Mouse (Mus musculus): ENCODE measurements around the gene Ccdc34. TPM values are rescaled to one million over a fixed set of nuclear protein-coding genes. Genes with fewer than 3 reads are reported as not detected.
A peak's percentile ranks its signal among the peaks of the same experiment; 100 is the strongest.

The Ccdc34 gene
- polyA plus RNA-seq, 1 experiment from 2014 or later: 65.0 TPM

DNA sequence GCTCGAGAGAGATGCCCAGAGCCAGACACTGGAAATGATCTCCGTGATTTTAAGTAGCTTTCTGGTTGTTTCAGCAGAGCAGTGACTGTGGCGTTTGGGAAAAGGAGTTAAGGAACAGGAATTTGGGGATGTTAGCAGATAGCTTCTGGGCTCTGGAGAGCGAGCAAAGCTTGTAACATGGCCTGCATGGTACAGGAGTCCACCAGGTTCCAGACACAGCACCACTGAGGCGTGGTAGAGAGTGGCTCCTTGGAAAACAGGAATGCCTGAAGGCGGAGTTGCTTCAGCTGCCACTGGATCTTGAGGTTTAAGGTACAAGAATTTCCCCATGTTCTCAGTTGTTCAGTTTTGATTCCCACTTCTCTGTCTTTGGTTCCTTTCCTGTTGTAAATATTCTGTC is 40.3 kb upstream of the Ccdc34 start:
- no peak for DNase-seq (ENCODE audit: low spot score)
- no peak for ATAC-seq (ENCODE audit: low FRiP score)
- 94% methylated on average over 6 of the region's 6 CpGs for WGBS
- Histone ChIP-seq H3K9me3 (ENCODE audit: control insufficient read depth, low read length) (no peaks in the 10 kb centered on the region), H3K4me3 (ENCODE audit: low read depth, low read length) (no peak overlapping the region), H3K4me1 (replicated peaks; ENCODE audit: control insufficient read depth, insufficient read depth, low read length) (no peaks in the 10 kb centered on the region), H3K27ac (ENCODE audit: low read depth, low read length) (no peak overlapping the region), H3K9ac (ENCODE audit: low read depth, low read length) (no peak overlapping the region), H3K4me2 (replicated peaks; ENCODE audit: low read depth, low read length) (no peak overlapping the region), H3K27me3 (ENCODE audit: control insufficient read depth, insufficient read depth, low read length) (no peaks in the 10 kb centered on the region), H3K36me3 (ENCODE audit: control insufficient read depth, insufficient read depth, low read length) (no peaks in the 10 kb centered on the region)

- no peak for DNase-seq (ENCODE audit: low spot score)
- H3K4me1 ChIP-seq (replicated peaks; ENCODE audit: control insufficient read depth, insufficient read depth, low read length): no peaks in the 10 kb centered on the region
- H3K9me3 ChIP-seq (ENCODE audit: control insufficient read depth, low read length): no peaks in the 10 kb centered on the region
- H3K36me3 ChIP-seq (ENCODE audit: control insufficient read depth, insufficient read depth, low read length): no peaks in the 10 kb centered on the region
- H3K27me3 ChIP-seq (ENCODE audit: control insufficient read depth, insufficient read depth, low read length): no peaks in the 10 kb centered on the region
- H3K4me3 ChIP-seq (ENCODE audit: low read depth, low read length): no peak overlapping the region
- no peak overlapping the region for H3K27ac ChIP-seq (ENCODE audit: low read depth, low read length)
- H3K4me2 ChIP-seq (replicated peaks; ENCODE audit: low read depth, low read length): no peak overlapping the region
- no peak overlapping the region for H3K9ac ChIP-seq (ENCODE audit: low read depth, low read length)
- ATAC-seq (ENCODE audit: low FRiP score): no peak
Observed at GRCm38 (mm10) chr2:109979209-109979608, 38.4 kb upstream of the Ccdc34 start.

DNA sequence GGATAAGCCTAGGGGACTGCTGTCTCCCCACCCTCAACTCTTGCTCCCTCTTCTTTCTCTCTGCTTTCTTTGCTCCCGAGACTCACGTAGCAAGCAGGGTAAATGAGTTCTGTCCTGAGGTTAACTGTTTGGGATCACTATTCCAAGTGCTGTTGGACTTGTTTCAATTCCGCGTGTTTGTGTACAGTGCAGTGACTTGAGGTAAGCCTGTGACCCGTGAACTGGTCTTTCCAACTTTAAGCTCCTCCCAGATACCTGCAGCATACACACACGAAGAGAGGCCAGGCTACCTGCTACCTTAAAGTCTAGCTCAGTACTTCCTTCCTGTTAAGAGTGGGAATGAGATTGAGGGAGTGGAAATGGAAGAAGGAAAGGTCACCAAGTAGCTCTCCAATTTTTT is 34.2 kb upstream of the Ccdc34 start:
- H3K4me1 ChIP-seq (replicated peaks; ENCODE audit: control insufficient read depth, insufficient read depth, low read length): peaks cover 5% of the 10 kb centered on the region; the same call in 1 of the 2 replicates
- no peak overlapping the region for H3K4me2 ChIP-seq (replicated peaks; ENCODE audit: low read depth, low read length)
- no peak overlapping the region for H3K27ac ChIP-seq (ENCODE audit: low read depth, low read length)
- 94% methylated on average over 6 of the region's 6 CpGs for WGBS
- no peaks in the 10 kb centered on the region for H3K9me3 ChIP-seq (ENCODE audit: control insufficient read depth, low read length)
- H3K36me3 ChIP-seq (ENCODE audit: control insufficient read depth, insufficient read depth, low read length): no peaks in the 10 kb centered on the region
- no peaks in the 10 kb centered on the region for H3K27me3 ChIP-seq (ENCODE audit: control insufficient read depth, insufficient read depth, low read length)
- no peak overlapping the region for H3K9ac ChIP-seq (ENCODE audit: low read depth, low read length)
- ATAC-seq (ENCODE audit: low FRiP score): no peak
- no peak overlapping the region for H3K4me3 ChIP-seq (ENCODE audit: low read depth, low read length)
- no peak for DNase-seq (ENCODE audit: low spot score)

GRCm38 (mm10) chr2:109984930-109985329 is 32.7 kb upstream of the Ccdc34 start:
- DNase-seq (ENCODE audit: low spot score) (no peak), ATAC-seq (ENCODE audit: low FRiP score) (no peak)
- Histone ChIP-seq H3K36me3 (ENCODE audit: control insufficient read depth, insufficient read depth, low read length) (no peaks in the 10 kb centered on the region), H3K27ac (ENCODE audit: low read depth, low read length) (no peak overlapping the region), H3K9ac (ENCODE audit: low read depth, low read length) (no peak overlapping the region), H3K27me3 (ENCODE audit: control insufficient read depth, insufficient read depth, low read length) (no peaks in the 10 kb centered on the region), H3K4me2 (replicated peaks; ENCODE audit: low read depth, low read length) (no peak overlapping the region), H3K4me3 (ENCODE audit: low read depth, low read length) (no peak overlapping the region), H3K4me1 (replicated peaks; ENCODE audit: control insufficient read depth, insufficient read depth, low read length) (peaks cover 5% of the 10 kb centered on the region; the same call in 1 of the 2 replicates), H3K9me3 (ENCODE audit: control insufficient read depth, low read length) (no peaks in the 10 kb centered on the region)
- whole genome bisulfite sequencing: 59% methylated on average over 1 of the region's 1 CpGs

- Histone ChIP-seq H3K4me3 (ENCODE audit: low read depth, low read length) (no peak overlapping the region), H3K4me1 (replicated peaks; ENCODE audit: control insufficient read depth, insufficient read depth, low read length) (peaks cover 5% of the 10 kb centered on the region)
- DNase-seq (ENCODE audit: low spot score): no peak
Observed at GRCm38 (mm10) chr2:109985560-109985959, 32.1 kb upstream of the Ccdc34 start.

GRCm38 (mm10) chr2:109986036-109986785 is 31.4 kb upstream of the Ccdc34 start:
- Histone ChIP-seq H3K36me3 (ENCODE audit: control insufficient read depth, insufficient read depth, low read length) (no peaks in the 10 kb centered on the region), H3K27ac (ENCODE audit: low read depth, low read length) (no peak overlapping the region), H3K4me1 (replicated peaks; ENCODE audit: control insufficient read depth, insufficient read depth, low read length) (peaks cover 5% of the 10 kb centered on the region), H3K9me3 (ENCODE audit: control insufficient read depth, low read length) (no peaks in the 10 kb centered on the region), H3K4me3 (ENCODE audit: low read depth, low read length) (no peak overlapping the region), H3K9ac (ENCODE audit: low read depth, low read length) (no peak overlapping the region), H3K27me3 (ENCODE audit: control insufficient read depth, insufficient read depth, low read length) (no peaks in the 10 kb centered on the region), H3K4me2 (replicated peaks; ENCODE audit: low read depth, low read length) (no peak overlapping the region)
- DNase-seq (ENCODE audit: low spot score) (no peak), ATAC-seq (ENCODE audit: low FRiP score) (no peak)
- 83% methylated on average over 11 of the region's 11 CpGs for WGBS

More at GRCm38 (mm10) chr2:109985560-109985959, 32.1 kb upstream of the Ccdc34 start:
- H3K36me3 ChIP-seq (ENCODE audit: control insufficient read depth, insufficient read depth, low read length): no peaks in the 10 kb centered on the region
- no peaks in the 10 kb centered on the region for H3K27me3 ChIP-seq (ENCODE audit: control insufficient read depth, insufficient read depth, low read length)
- no peak overlapping the region for H3K27ac ChIP-seq (ENCODE audit: low read depth, low read length)
- WGBS: 63% methylated on average over 9 of the region's 9 CpGs
- no peak overlapping the region for H3K9ac ChIP-seq (ENCODE audit: low read depth, low read length)
- H3K4me2 ChIP-seq (replicated peaks; ENCODE audit: low read depth, low read length): no peak overlapping the region
- H3K9me3 ChIP-seq (ENCODE audit: control insufficient read depth, low read length): no peaks in the 10 kb centered on the region
- no peak for ATAC-seq (ENCODE audit: low FRiP score)

DNA sequence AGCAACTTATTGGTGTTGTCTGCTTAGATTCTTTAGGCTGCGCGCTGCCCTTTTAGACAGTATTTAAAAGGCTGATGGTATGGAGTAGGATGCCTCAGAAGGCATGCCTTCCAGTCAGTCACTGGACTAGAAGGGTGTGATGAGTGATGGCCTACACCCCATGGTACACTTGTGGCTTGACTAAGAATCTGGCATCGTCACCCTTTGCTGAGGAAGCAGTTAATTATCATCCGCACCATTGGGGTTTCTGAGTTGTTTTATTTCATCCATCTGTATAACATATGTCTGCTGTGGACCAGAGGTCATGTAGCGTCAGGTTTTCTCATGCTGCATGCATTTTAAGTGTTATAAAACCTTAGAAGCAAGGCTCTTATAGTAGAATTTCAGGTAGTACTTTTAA is 29.7 kb upstream of the Ccdc34 start:
- Histone ChIP-seq H3K27ac (ENCODE audit: low read depth, low read length) (no peak overlapping the region), H3K9me3 (ENCODE audit: control insufficient read depth, low read length) (no peaks in the 10 kb centered on the region), H3K9ac (ENCODE audit: low read depth, low read length) (no peak overlapping the region), H3K36me3 (ENCODE audit: control insufficient read depth, insufficient read depth, low read length) (no peaks in the 10 kb centered on the region), H3K4me2 (replicated peaks; ENCODE audit: low read depth, low read length) (no peak overlapping the region), H3K4me3 (ENCODE audit: low read depth, low read length) (no peak overlapping the region), H3K27me3 (ENCODE audit: control insufficient read depth, insufficient read depth, low read length) (no peaks in the 10 kb centered on the region), H3K4me1 (replicated peaks; ENCODE audit: control insufficient read depth, insufficient read depth, low read length) (peaks cover 5% of the 10 kb centered on the region)
- ATAC-seq (ENCODE audit: low FRiP score) (no peak), DNase-seq (ENCODE audit: low spot score) (no peak)
- WGBS: 60% methylated on average over 5 of the region's 5 CpGs

- peak; percentile 45 for DNase-seq (ENCODE audit: low spot score)
- no peaks in the 10 kb centered on the region for H3K9me3 ChIP-seq (ENCODE audit: control insufficient read depth, low read length)
- H3K9ac ChIP-seq (ENCODE audit: low read depth, low read length): no peak overlapping the region
- H3K27ac ChIP-seq (ENCODE audit: low read depth, low read length): peak overlapping the region; percentile 51
- no peak overlapping the region for H3K4me3 ChIP-seq (ENCODE audit: low read depth, low read length)
- under 1% methylated on average over 3 of the region's 3 CpGs for WGBS
- H3K4me1 ChIP-seq (replicated peaks; ENCODE audit: control insufficient read depth, insufficient read depth, low read length): peaks cover 5% of the 10 kb centered on the region
- H3K36me3 ChIP-seq (ENCODE audit: control insufficient read depth, insufficient read depth, low read length): no peaks in the 10 kb centered on the region
- H3K4me2 ChIP-seq (replicated peaks; ENCODE audit: low read depth, low read length): no peak overlapping the region
- peak; percentile 87 for ATAC-seq (ENCODE audit: low FRiP score)
- H3K27me3 ChIP-seq (ENCODE audit: control insufficient read depth, insufficient read depth, low read length): no peaks in the 10 kb centered on the region
Observed at GRCm38 (mm10) chr2:109989196-109989595, 28.4 kb upstream of the Ccdc34 start.
